Mouse (Mus musculus) neutrophil, adult 65 days (primary cell): ENCODE data around the gene Gm4985. TPM values are rescaled to one million over a fixed set of nuclear protein-coding genes. Genes with fewer than 3 reads are reported as not detected.

Experiments
- total RNA-seq: library from RNA; stranded (reverse); gene quantifications from 2 replicates; pipeline ENCODE4 v1.2.4, GENCODE M21; 2023

Gm4985 gene
- not detected in 2 replicates for total RNA-seq

GRCm38 (mm10) chrX:23958834-23959233, at the start of gene Gm4985:
TSS of gene Gm4985 (minus strand) at chrX:23958934.

Other genes with a start within 250 kb of the Gm4985 start
- not detected in 2 replicates for gene Gm4907, start 76.4 kb downstream of the Gm4985 start, total RNA-seq